Mouse (Mus musculus) embryo, embryonic 9.5 days (tissue): ENCODE measurements around the gene Bivm.
A peak's percentile ranks its signal among the peaks of the same experiment; 100 is the strongest.

Source experiments
- DNase-seq: peaks from one replicate; pipeline ENCODE4 v3.0.0-alpha.2; 2017; ENCODE audit errors: extremely low spot score

Gene Bivm

GRCm38 (mm10) chr1:44118239-44119054, at the start of gene Bivm, which contains the start of gene Kdelc1:
Bivm (plus strand) TSS chr1:44118957.
Kdelc1 (minus strand) TSS chr1:44118808.
- peak; percentile 88 for DNase-seq

GRCm38 (mm10) chr1:44101448-44102225, 17.1 kb upstream of the Bivm start:
- DNase-seq = peak; percentile 61

- DNase-seq = peak; percentile 93
These were observed 16.5 kb upstream of the Bivm start, which contains the start of gene Tex30 for GRCm38 (mm10) chr1:44102259-44102717. Tex30 (minus strand) TSS chr1:44102441.

- peak; percentile 25 for DNase-seq
These were observed 15.8 kb upstream of the Bivm start for GRCm38 (mm10) chr1:44102939-44103338.

- DNase-seq = no peak
These were observed 1.2 kb upstream of the Bivm start for GRCm38 (mm10) chr1:44117571-44117970.

GRCm38 (mm10) chr1:44119201-44120073, 680 bp downstream of the Bivm start:
- peak; percentile 90 for DNase-seq

GRCm38 (mm10) chr1:44120074-44120406, 1.3 kb downstream of the Bivm start:
- DNase-seq = no peak

- no peak for DNase-seq
These were observed 3.5 kb downstream of the Bivm start for GRCm38 (mm10) chr1:44122256-44122655.

- no peak for DNase-seq
These were observed 6.8 kb downstream of the Bivm start for GRCm38 (mm10) chr1:44125590-44125989.

GRCm38 (mm10) chr1:44129929-44130581, 11.3 kb downstream of the Bivm start:
- DNase-seq = no peak

GRCm38 (mm10) chr1:44140232-44140631, 21.5 kb downstream of the Bivm start:
- no peak for DNase-seq

GRCm38 (mm10) chr1:44142747-44143146, 24.0 kb downstream of the Bivm start:
- DNase-seq = no peak

- peak; percentile 91 for DNase-seq
These were observed 29.0 kb downstream of the Bivm start, which contains the start of gene Ercc5 for GRCm38 (mm10) chr1:44147563-44148381. Ercc5 (plus strand) TSS chr1:44147744.

- peak; percentile 4 for DNase-seq
These were observed 29.9 kb downstream of the Bivm start for GRCm38 (mm10) chr1:44148706-44149105.

- no peak for DNase-seq
These were observed 36.5 kb downstream of the Bivm start for GRCm38 (mm10) chr1:44155287-44155686.

- DNase-seq = no peak
These were observed 39.6 kb downstream of the Bivm start for GRCm38 (mm10) chr1:44158317-44158716.

GRCm38 (mm10) chr1:44161818-44162217, 43.1 kb downstream of the Bivm start:
- DNase-seq = no peak

- DNase-seq = no peak
These were observed 43.6 kb downstream of the Bivm start for GRCm38 (mm10) chr1:44162389-44162788.

- no peak for DNase-seq
These were observed 49.2 kb downstream of the Bivm start for GRCm38 (mm10) chr1:44167859-44168383.

GRCm38 (mm10) chr1:44172656-44173055, 53.9 kb downstream of the Bivm start:
- DNase-seq = no peak
